Mouse (Mus musculus) brain, embryonic 14.5 days (tissue): ENCODE measurements at regions not wholly inside any gene's neighbourhood (a gene's known extent, or its start where the extent isn't known, plus 50 kb on each side); places are given as distances from the start of the nearest gene placed in this dataset.

Source experiments
- CTCF ChIP-seq: fragments of 200-500 bp; IDR thresholded peaks from 2 replicates; pipeline ENCODE4 v1.5.1; 2012; ENCODE audit warnings: inconsistent platforms, mild to moderate bottlenecking, moderate library complexity, borderline replicate concordance; ENCODE audit not compliant: insufficient read depth, insufficient read length; ENCODE audit errors: extremely low read depth
- POLR2A ChIP-seq: fragments of 200-500 bp; IDR thresholded peaks from 2 replicates; pipeline ENCODE4 v1.6.1; 2012; ENCODE audit warnings: mild to moderate bottlenecking, inconsistent platforms, borderline replicate concordance; ENCODE audit not compliant: poor library complexity, insufficient read depth, insufficient read length, severe bottlenecking; ENCODE audit errors: extremely low read depth

DNA sequence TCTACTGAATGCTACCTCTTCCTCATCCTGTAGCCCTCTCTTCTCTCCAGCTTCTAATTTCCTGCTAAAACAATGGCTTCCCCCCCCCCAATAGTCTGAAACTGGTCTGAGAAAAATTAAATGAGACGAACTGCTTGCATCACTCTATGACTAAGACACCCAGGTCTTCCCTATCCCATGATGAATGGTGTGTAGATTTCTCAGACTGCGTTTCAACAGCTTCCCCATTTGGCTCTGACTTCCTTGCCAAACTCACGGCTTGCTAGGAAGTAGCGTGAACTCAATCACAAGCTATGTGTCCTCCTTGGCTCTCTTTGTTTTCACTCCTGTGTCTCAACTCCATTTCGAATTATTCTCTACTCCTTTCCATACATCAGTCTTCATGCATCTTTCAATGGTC lies 126.4 kb upstream of the Rmdn2 start:
- TF ChIP-seq CTCF (no peak), POLR2A (no peak)
